Mouse (Mus musculus) central nervous system, embryonic 14 days (tissue): ENCODE measurements around the gene Gm4787. TPM values are rescaled to one million over a fixed set of nuclear protein-coding genes. Genes with fewer than 3 reads are reported as not detected.

Experiments
- polyA plus RNA-seq: library from polyadenylated mRNA; depleted of rRNA; stranded (reverse); fragments of >200 nt; gene quantifications from 2 replicates; pipeline ENCODE4 v1.2.3, GENCODE M21; 2012; rRNA removed

The Gm4787 gene
- polyA plus RNA-seq, result 1.3 TPM in 2 replicates

GRCm38 (mm10) chr12:81379364-81379763, at the start of gene Gm4787:
Gene Gm4787, minus strand, starts transcription at chr12:81379464.

GRCm38 (mm10) chr12:81421846-81422245, 42.6 kb upstream of the Gm4787 start, which contains the start of gene Adam4:
Gene Adam4, minus strand, starts transcription at chr12:81421946.

GRCm38 (mm10) chr12:81332875-81333421, 46.3 kb downstream of the Gm4787 start, which contains the start of gene Slc8a3:
Gene Slc8a3, minus strand, starts transcription at chr12:81333180.

Other genes starting within 250 kb of the Gm4787 start
- gene Slc8a3, start 46.3 kb downstream of the Gm4787 start, polyA plus RNA-seq, result 6.9 and 7.5 TPM in 2 replicates
- 1.3 TPM in 2 replicates for gene Adam4, start 42.5 kb upstream of the Gm4787 start, polyA plus RNA-seq
- gene Cox16, start 105.7 kb upstream of the Gm4787 start, polyA plus RNA-seq, result 86.9 and 87.5 TPM in 2 replicates
- 20.2 and 22.1 TPM in 2 replicates for gene Gm20498, start 153.4 kb upstream of the Gm4787 start, polyA plus RNA-seq
- gene Synj2bp, start 153.4 kb upstream of the Gm4787 start, polyA plus RNA-seq, result 20.0 and 22.2 TPM in 2 replicates
- 0.27 and 0.34 TPM in 2 replicates for gene Adam21, start 189.0 kb upstream of the Gm4787 start, polyA plus RNA-seq
- gene Med6, start 215.5 kb upstream of the Gm4787 start, polyA plus RNA-seq, result 47.1 and 52.0 TPM in 2 replicates